Mouse (Mus musculus): ENCODE results near the gene Acaa1a. TPM values are rescaled to one million over a fixed set of nuclear protein-coding genes. Genes with fewer than 3 reads are reported as not detected.

Acaa1a gene
- polyA plus RNA-seq, 1 experiment from 2014 or later = 81.5 TPM

- peak within 1 kb of the TSS; percentile 77 for H3K9ac ChIP-seq
- H3K36me3 ChIP-seq = no peaks in the 10 kb centered on the region
- H3K27ac ChIP-seq = peak within 1 kb of the TSS; percentile 88
- peaks cover 19% of the 10 kb centered on the region for H3K4me1 ChIP-seq (replicated peaks)
- peak within 1 kb of the TSS; percentile 68 for H3K4me3 ChIP-seq
- H3K4me2 ChIP-seq = peak within 1 kb of the TSS; percentile 94
- WGBS = under 1% methylated on average over 76 of the region's 76 CpGs
- ATAC-seq (replicated peaks; ENCODE audit: insufficient number of reproducible peaks, insufficient read depth, low FRiP score, low read depth) = peak; percentile 96
- no peaks in the 10 kb centered on the region for H3K9me3 ChIP-seq (replicated peaks)
- no peaks in the 10 kb centered on the region for H3K27me3 ChIP-seq
These were observed 16.9 kb upstream of the Acaa1a start, which contains the start of gene Oxsr1 for GRCm38 (mm10) chr9:119322289-119323259. TSS of gene Oxsr1 (minus strand) at chr9:119322427.

DNA sequence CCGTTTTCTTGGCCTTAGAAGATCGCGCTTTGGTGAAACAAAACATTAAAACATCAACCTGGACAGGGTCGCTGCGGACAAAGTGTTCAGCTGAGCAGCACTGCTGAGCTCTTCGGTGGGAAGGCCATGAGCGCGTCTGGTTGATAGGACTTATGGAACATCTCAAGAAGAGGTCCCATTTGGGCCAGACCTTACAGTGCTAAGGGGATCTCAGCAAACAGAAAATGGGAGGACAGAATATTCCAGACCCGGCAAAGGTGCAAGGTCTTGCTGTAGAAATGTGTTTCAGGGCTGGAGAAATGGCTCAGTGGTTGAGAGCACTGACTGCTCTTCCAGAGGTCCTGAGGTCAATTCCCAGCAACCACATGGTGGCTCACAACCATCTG, 16.2 kb upstream of the Acaa1a start:
- 4% methylated on average over 9 of the region's 9 CpGs for WGBS
- Histone ChIP-seq H3K27me3 (no peaks in the 10 kb centered on the region), H3K4me3 (peak overlapping the region; percentile 68), H3K36me3 (no peaks in the 10 kb centered on the region), H3K9ac (peak overlapping the region; percentile 53), H3K9me3 (replicated peaks) (no peaks in the 10 kb centered on the region), H3K4me1 (replicated peaks) (peaks cover 19% of the 10 kb centered on the region), H3K4me2 (peak overlapping the region; percentile 94), H3K27ac (peak overlapping the region; percentile 88)
- no peak for ATAC-seq (replicated peaks; ENCODE audit: insufficient number of reproducible peaks, insufficient read depth, low FRiP score, low read depth)

- H3K4me2 ChIP-seq = no peak overlapping the region
- WGBS = 68% methylated on average over 1 of the region's 1 CpGs
- no peak overlapping the region for H3K27ac ChIP-seq
- no peak overlapping the region for H3K9ac ChIP-seq
- peaks cover 19% of the 10 kb centered on the region for H3K4me1 ChIP-seq (replicated peaks)
- no peak overlapping the region for H3K4me3 ChIP-seq
- no peak for ATAC-seq (replicated peaks; ENCODE audit: insufficient number of reproducible peaks, insufficient read depth, low FRiP score, low read depth)
- no peaks in the 10 kb centered on the region for H3K9me3 ChIP-seq (replicated peaks)
- H3K36me3 ChIP-seq = no peaks in the 10 kb centered on the region
- no peaks in the 10 kb centered on the region for H3K27me3 ChIP-seq
These were observed 15.3 kb upstream of the Acaa1a start for GRCm38 (mm10) chr9:119324130-119324529.

DNA sequence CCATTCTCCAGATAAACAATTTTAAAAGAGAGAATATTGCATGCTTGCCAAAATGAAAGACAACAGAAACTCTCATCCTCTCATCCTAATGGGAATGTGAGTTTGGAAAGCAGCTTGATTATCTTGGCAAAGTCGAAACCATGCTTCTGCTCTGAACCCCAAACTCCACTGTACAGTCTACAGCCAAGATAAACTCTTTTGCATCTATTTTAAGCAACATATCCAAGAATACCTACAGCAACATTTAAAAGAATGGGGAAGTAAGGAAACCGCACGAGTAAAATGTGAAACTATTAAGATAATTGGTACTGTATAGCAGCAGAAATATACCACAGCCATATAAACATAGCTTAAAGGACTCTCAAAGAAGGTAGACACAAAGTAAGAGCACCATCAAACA, 11.0 kb upstream of the Acaa1a start:
- no peaks in the 10 kb centered on the region for H3K36me3 ChIP-seq
- H3K4me3 ChIP-seq = no peak overlapping the region
- H3K27me3 ChIP-seq = no peaks in the 10 kb centered on the region
- H3K27ac ChIP-seq = no peak overlapping the region; the same call in 1 of the 2 replicates
- ATAC-seq (replicated peaks; ENCODE audit: insufficient number of reproducible peaks, insufficient read depth, low FRiP score, low read depth) = no peak
- no peaks in the 10 kb centered on the region for H3K9me3 ChIP-seq (replicated peaks)
- 43% methylated on average over 3 of the region's 3 CpGs for WGBS
- no peak overlapping the region for H3K4me2 ChIP-seq
- H3K4me1 ChIP-seq (replicated peaks) = peaks cover 2% of the 10 kb centered on the region; the same call in 1 of the 2 replicates
- H3K9ac ChIP-seq = no peak overlapping the region

GRCm38 (mm10) chr9:119330186-119330963, 9.1 kb upstream of the Acaa1a start:
- 78% methylated on average over 15 of the region's 15 CpGs for WGBS
- no peaks in the 10 kb centered on the region for H3K36me3 ChIP-seq
- H3K9me3 ChIP-seq (replicated peaks) = no peaks in the 10 kb centered on the region
- H3K4me1 ChIP-seq (replicated peaks) = peaks cover 11% of the 10 kb centered on the region
- no peak for ATAC-seq (replicated peaks; ENCODE audit: insufficient number of reproducible peaks, insufficient read depth, low FRiP score, low read depth)
- no peak overlapping the region for H3K27ac ChIP-seq
- H3K27me3 ChIP-seq = no peaks in the 10 kb centered on the region
- no peak overlapping the region for H3K4me2 ChIP-seq
- H3K4me3 ChIP-seq = no peak overlapping the region
- no peak overlapping the region for H3K9ac ChIP-seq

DNA sequence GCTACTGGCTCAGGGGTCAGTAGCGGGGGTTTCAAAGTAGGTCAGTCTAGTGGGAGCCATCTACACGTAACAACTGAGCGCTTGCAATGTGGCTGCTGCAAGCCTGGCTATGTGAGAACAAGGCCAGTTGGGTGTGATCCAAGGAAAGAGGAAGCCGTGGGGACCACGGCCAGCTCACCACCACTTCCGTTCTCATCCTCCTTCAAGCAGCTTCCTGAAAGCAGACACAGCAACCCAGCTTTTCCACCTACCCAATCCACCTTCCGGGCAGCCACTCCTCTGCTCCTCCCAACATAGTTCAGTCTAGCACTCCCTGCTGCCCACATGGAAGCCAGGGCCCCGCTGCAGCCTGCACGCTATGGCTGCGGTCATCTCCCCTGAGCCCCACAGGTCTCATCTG, 5.2 kb upstream of the Acaa1a start:
- WGBS = 28% methylated on average over 10 of the region's 10 CpGs
- Histone ChIP-seq H3K27me3 (no peaks in the 10 kb centered on the region), H3K36me3 (no peaks in the 10 kb centered on the region), H3K9me3 (replicated peaks) (no peaks in the 10 kb centered on the region), H3K4me3 (no peak overlapping the region), H3K4me1 (replicated peaks) (peaks cover 16% of the 10 kb centered on the region), H3K27ac (peak overlapping the region; percentile 68), H3K4me2 (peak overlapping the region; percentile 34), H3K9ac (no peak overlapping the region)
- ATAC-seq (replicated peaks; ENCODE audit: insufficient number of reproducible peaks, insufficient read depth, low FRiP score, low read depth) = peak; percentile 25; the same call in 1 of the 2 replicates

- Histone ChIP-seq H3K4me1 (replicated peaks) (peaks cover 17% of the 10 kb centered on the region), H3K4me3 (no peak overlapping the region), H3K9ac (no peak overlapping the region), H3K36me3 (no peaks in the 10 kb centered on the region), H3K27ac (peak overlapping the region; percentile 68), H3K9me3 (replicated peaks) (no peaks in the 10 kb centered on the region), H3K4me2 (no peak overlapping the region), H3K27me3 (no peaks in the 10 kb centered on the region)
- no peak for ATAC-seq (replicated peaks; ENCODE audit: insufficient number of reproducible peaks, insufficient read depth, low FRiP score, low read depth)
- WGBS = 83% methylated on average over 2 of the region's 2 CpGs
These were observed 4.6 kb upstream of the Acaa1a start for GRCm38 (mm10) chr9:119334834-119335233.

- no peak for ATAC-seq (replicated peaks; ENCODE audit: insufficient number of reproducible peaks, insufficient read depth, low FRiP score, low read depth)
- WGBS = 87% methylated on average over 4 of the region's 4 CpGs
These were observed 3.9 kb upstream of the Acaa1a start for GRCm38 (mm10) chr9:119335571-119335970.

GRCm38 (mm10) chr9:119337842-119338241, 1.6 kb upstream of the Acaa1a start:
- Histone ChIP-seq H3K4me1 (replicated peaks) (peaks cover 35% of the 10 kb centered on the region), H3K9ac (no peak overlapping the region), H3K4me3 (no peak overlapping the region), H3K36me3 (0 out of 2 replicates have a peak, but pooled peaks cover 1% of the 10 kb centered on the region), H3K4me2 (no peak overlapping the region), H3K27ac (no peak overlapping the region), H3K27me3 (no peaks in the 10 kb centered on the region), H3K9me3 (replicated peaks) (no peaks in the 10 kb centered on the region)
- no peak for ATAC-seq (replicated peaks; ENCODE audit: insufficient number of reproducible peaks, insufficient read depth, low FRiP score, low read depth)
- WGBS = 91% methylated on average over 14 of the region's 14 CpGs

More at GRCm38 (mm10) chr9:119335571-119335970, 3.9 kb upstream of the Acaa1a start:
- no peaks in the 10 kb centered on the region for H3K27me3 ChIP-seq
- no peaks in the 10 kb centered on the region for H3K9me3 ChIP-seq (replicated peaks)
- H3K4me3 ChIP-seq = no peak overlapping the region
- H3K27ac ChIP-seq = no peak overlapping the region
- H3K9ac ChIP-seq = no peak overlapping the region
- peaks cover 23% of the 10 kb centered on the region for H3K4me1 ChIP-seq (replicated peaks)
- no peak overlapping the region for H3K4me2 ChIP-seq
- no peaks in the 10 kb centered on the region for H3K36me3 ChIP-seq

- peaks cover 37% of the 10 kb centered on the region for H3K4me1 ChIP-seq (replicated peaks)
- ATAC-seq (replicated peaks; ENCODE audit: insufficient number of reproducible peaks, insufficient read depth, low FRiP score, low read depth) = no peak
- 88% methylated on average over 3 of the region's 3 CpGs for WGBS
- H3K36me3 ChIP-seq = peaks cover 6% of the 10 kb centered on the region; the same call in 1 of the 2 replicates
- no peak overlapping the region for H3K4me3 ChIP-seq
- no peak overlapping the region for H3K4me2 ChIP-seq
- no peak overlapping the region for H3K9ac ChIP-seq
- H3K27me3 ChIP-seq = no peaks in the 10 kb centered on the region
- H3K9me3 ChIP-seq (replicated peaks) = no peaks in the 10 kb centered on the region
- H3K27ac ChIP-seq = no peak overlapping the region
These were observed 1.1 kb upstream of the Acaa1a start for GRCm38 (mm10) chr9:119338350-119338749.

DNA sequence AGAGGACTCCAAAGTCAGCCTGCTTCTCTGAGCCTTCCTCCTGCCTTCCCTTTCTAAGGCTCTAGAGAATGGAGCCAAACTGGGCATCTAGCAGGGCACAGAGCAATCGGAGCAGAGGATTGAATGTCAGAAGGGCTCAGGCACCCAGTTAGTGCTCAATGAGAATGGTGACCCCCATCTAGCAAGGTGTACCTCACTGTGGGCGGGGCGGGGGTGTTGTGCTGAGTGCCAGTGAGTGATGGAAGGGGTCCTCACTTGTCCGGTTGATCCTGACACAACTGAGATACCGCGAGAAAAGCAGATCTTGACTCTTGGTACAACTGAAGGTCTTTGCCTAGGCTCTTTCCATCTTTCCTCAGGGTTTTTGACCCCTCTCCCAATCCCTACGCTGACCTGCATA, 370 bp upstream of the Acaa1a start:
- H3K4me3 ChIP-seq = peak overlapping the region; percentile 84
- 44% methylated on average over 7 of the region's 7 CpGs for WGBS
- no peaks in the 10 kb centered on the region for H3K27me3 ChIP-seq
- no peaks in the 10 kb centered on the region for H3K9me3 ChIP-seq (replicated peaks)
- H3K36me3 ChIP-seq = peaks cover 14% of the 10 kb centered on the region
- peaks cover 32% of the 10 kb centered on the region for H3K4me1 ChIP-seq (replicated peaks)
- H3K4me2 ChIP-seq = peak overlapping the region; percentile 94
- no peak for ATAC-seq (replicated peaks; ENCODE audit: insufficient number of reproducible peaks, insufficient read depth, low FRiP score, low read depth)
- no peak overlapping the region for H3K27ac ChIP-seq
- H3K9ac ChIP-seq = peak overlapping the region; percentile 75

Measured in heart, embryonic 15.5 days (tissue).